Mouse (Mus musculus): ENCODE data around the gene Tgif1.

GRCm38 (mm10) chr17:70866538-70867114 is 13.3 kb upstream of the Tgif1 start:
- TF ChIP-seq CTCF (IDR thresholded peaks at IDR 0.05; ENCODE audit: low read depth) (no peak), EP300 (IDR thresholded peaks at IDR 0.05; ENCODE audit: low read depth) (no peak)

All from heart, postnatal 0 days (tissue).